Mouse (Mus musculus) myocyte (in vitro differentiated cells): ENCODE data around the gene Hoxb9.

ENCODE experiments used
- CEBPB ChIP-seq: IDR thresholded peaks from 2 replicates; pipeline ENCODE4 v1.6.1; 2011; ENCODE audit warnings: mild to moderate bottlenecking, moderate library complexity; ENCODE audit not compliant: poor library complexity, insufficient read depth, severe bottlenecking
- E2F4 ChIP-seq: IDR thresholded peaks from one replicate; pipeline ENCODE4 v1.6.1; 2011; ENCODE audit warnings: mild to moderate bottlenecking, control low read depth, moderate library complexity; ENCODE audit not compliant: insufficient read depth
- MAX ChIP-seq: IDR thresholded peaks from one replicate; pipeline ENCODE4 v1.6.1; 2011; ENCODE audit warnings: low read depth, mild to moderate bottlenecking, control low read depth
- MYOD1 ChIP-seq, 3 experiments: IDR thresholded peaks; one replicate each; pipeline ENCODE4 v1.6.1; 2011; ENCODE audit warnings: control low read depth in 2 of 3, low read depth in 2 of 3, mild to moderate bottlenecking in 2 of 3, moderate library complexity in 1 of 3; ENCODE audit not compliant: insufficient read length in 2 of 3, control insufficient read depth in 1 of 3
- MYOG ChIP-seq, 3 experiments: IDR thresholded peaks; one replicate each; pipeline ENCODE4 v1.6.1; 2011; ENCODE audit warnings: control low read depth in 2 of 3, low read depth in 2 of 3, mild to moderate bottlenecking in 2 of 3; ENCODE audit not compliant: insufficient read length in 2 of 3, control insufficient read depth in 1 of 3, insufficient read depth in 1 of 3
- POLR2A ChIP-seq: IDR thresholded peaks from one replicate; pipeline ENCODE4 v1.6.1; 2011; ENCODE audit warnings: low read depth, mild to moderate bottlenecking, control low read depth, moderate library complexity; ENCODE audit not compliant: insufficient read length
- POLR2AphosphoS2 ChIP-seq: IDR thresholded peaks from one replicate; pipeline ENCODE4 v1.6.1; 2011; ENCODE audit warnings: low read depth, control low read depth; ENCODE audit not compliant: insufficient read length
- SRF ChIP-seq: IDR thresholded peaks from one replicate; pipeline ENCODE4 v1.6.1; 2011; ENCODE audit warnings: low read depth; ENCODE audit not compliant: control insufficient read depth, insufficient read length
- TCF12 ChIP-seq: IDR thresholded peaks from one replicate; pipeline ENCODE4 v1.6.1; 2011; ENCODE audit warnings: mild to moderate bottlenecking, control low read depth; ENCODE audit not compliant: poor library complexity, insufficient read depth, severe bottlenecking
- TCF3 ChIP-seq: IDR thresholded peaks from one replicate; pipeline ENCODE4 v1.6.1; 2011; ENCODE audit warnings: low read depth, control low read depth; ENCODE audit not compliant: insufficient read length
- USF1 ChIP-seq: IDR thresholded peaks from one replicate; pipeline ENCODE4 v1.6.1; 2011; ENCODE audit warnings: low read depth, mild to moderate bottlenecking, control low read depth, moderate library complexity

DNA sequence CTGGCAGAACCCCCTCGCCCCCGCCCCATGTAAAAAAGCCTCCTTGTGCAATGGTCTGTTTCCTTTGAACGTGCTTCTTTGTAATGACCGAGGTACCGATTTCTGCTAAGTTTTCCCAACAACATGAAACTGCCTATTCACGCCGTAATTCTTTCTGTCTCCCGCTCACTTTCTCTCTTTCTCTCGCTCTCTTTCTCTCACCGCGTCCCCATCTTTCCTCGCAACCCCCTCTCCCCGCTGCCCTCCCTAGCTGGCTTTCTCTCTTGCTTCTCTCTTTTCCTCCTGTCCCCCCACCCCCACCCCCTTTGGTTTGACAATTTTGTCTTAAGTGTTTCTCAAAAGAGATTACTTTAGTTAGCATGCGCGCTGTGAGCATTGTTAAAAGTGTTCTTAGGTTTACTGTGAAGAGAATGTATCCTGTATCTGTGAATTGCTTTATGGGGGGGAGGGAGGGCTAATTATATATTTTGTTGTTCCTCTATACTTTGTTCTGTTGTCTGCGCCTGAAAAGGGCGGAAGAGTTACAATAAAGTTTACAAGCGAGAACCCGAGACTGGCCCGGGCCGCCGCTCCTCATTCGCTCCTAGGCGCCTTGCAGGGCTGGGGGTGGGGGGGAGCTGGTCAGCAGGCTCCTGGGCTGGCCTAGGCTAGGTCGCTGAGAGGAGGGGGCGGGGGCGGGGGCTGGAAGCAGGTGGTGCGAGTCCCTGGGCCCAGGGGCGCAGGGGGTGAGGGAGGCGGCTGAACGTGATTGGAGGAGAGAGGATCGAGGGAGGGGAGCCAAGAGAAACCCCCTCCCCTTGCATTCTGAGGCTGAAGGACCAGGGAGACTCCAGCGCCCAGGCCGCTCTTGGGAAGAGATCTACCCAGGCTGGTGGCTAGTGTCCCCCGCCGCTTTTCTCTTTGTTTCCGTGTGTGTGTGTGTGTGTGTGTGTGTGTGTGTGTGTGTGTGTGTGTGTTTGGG, 13.8 kb downstream of the Hoxb9 start:
- TF ChIP-seq MAX (no peak), MYOG (IDR thresholded peaks at IDR 0.05; ENCODE audit: control insufficient read depth in 1 of 3, insufficient read depth in 1 of 3, insufficient read length in 2 of 3, low read depth in 2 of 3) (no peak), MYOD1 (IDR thresholded peaks at IDR 0.05; ENCODE audit: control insufficient read depth in 1 of 3, insufficient read length in 2 of 3, low read depth in 2 of 3) (no peak), POLR2A (no peak), CEBPB (no peak), USF1 (no peak), POLR2AphosphoS2 (no peak), E2F4 (no peak), TCF3 (no peak), TCF12 (no peak), SRF (no peak)
